Mouse (Mus musculus): ENCODE data around the gene Nr6a1. TPM values are rescaled to one million over a fixed set of nuclear protein-coding genes. Genes with fewer than 3 reads are reported as not detected.
A peak's percentile ranks its signal among the peaks of the same experiment; 100 is the strongest.

The Nr6a1 gene
- polyA plus RNA-seq, 1 experiment from 2014 or later, result 0.51 TPM

DNA sequence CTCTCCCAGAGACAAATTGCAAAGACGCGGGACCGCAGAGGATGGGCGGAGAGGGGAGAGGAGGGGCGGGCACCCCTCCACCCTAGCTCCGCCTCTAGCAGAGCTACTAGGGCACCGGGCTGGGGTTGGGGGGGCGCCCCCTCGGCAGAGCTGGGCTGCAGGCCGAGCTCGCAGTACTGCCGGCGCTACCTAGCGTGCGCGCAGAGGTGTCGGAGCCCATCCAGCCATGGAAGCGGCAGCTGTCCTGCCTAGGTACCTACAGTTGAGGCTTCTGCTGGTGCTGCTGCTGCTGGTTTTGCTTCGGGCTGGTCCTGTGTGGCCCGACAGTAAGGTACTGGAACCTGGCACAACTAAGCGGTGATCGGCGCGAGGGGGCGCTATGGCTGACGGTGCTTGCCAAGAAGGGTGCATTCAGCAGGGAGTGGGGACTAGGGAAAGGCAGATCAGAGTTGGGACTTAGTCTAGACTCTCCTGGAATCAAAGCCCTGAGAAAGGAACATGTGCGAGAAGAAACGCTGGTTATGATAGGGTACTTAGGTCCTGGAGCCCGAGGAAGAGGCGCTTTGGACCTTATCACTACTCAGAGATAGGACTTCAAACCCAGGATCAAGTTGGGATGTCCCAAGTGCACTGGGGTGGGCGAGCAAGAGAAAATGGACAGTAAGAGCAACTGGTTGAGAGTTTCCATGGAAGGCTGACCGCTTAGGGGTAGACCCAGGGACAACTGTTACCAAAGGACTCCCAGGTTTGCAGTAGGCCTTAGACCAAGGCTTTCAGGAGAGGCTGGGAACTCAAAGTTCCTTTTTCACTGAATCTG lies 4.6 kb upstream of the Nr6a1 start, which contains the start of gene Olfml2a:
Gene Olfml2a (plus strand): TSS at position 128 of the 817 bp plus-strand sequence.
- Histone ChIP-seq H3K4me1 (replicated peaks; ENCODE audit: insufficient read depth, low read length) (peaks cover 7% of the 10 kb centered on the region; the same call in 1 of the 2 replicates), H3K4me3 (replicated peaks; ENCODE audit: low read depth, low read length) (peak within 1 kb of the TSS; percentile 34), H3K27me3 (ENCODE audit: insufficient read depth, low read length) (no peaks in the 10 kb centered on the region), H3K9me3 (replicated peaks; ENCODE audit: low read length) (no peaks in the 10 kb centered on the region), H3K36me3 (ENCODE audit: insufficient read depth, low read length) (no peaks in the 10 kb centered on the region), H3K4me2 (ENCODE audit: low read length) (peak within 1 kb of the TSS; percentile 68), H3K9ac (ENCODE audit: low read depth, low read length) (peak within 1 kb of the TSS; percentile 31; the same call in 1 of the 2 replicates), H3K27ac (no peak within 1 kb of the TSS)
- 12% methylated on average over 31 of the region's 32 CpGs for WGBS
- peak; percentile 62; the same call in 1 of the 2 replicates for ATAC-seq (replicated peaks; ENCODE audit: low FRiP score, low read depth)
- TF ChIP-seq CTCF (IDR thresholded peaks at IDR 0.05; ENCODE audit: low read depth), result peak; percentile 65
- peak; percentile 63 for DNase-seq (ENCODE audit: low spot score)

DNA sequence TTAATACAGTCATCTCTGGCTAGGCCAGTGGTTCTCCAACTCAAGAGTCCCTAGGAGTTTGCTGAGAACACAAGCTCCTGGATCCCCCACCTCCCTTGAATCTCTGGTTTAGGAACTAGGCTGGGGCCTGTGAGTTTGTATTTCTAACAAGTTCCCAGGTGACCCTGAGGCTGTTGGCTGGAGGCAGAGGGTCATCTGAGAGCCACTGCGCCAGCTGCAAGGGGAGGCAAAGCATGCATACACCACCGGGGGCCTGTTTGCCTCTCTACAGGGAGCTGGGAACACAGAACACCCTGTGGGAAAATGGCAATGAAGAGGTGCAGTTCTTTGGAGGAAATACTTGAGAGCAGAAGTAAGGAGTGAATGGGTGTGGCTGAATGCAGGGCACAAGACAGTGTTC lies 2.8 kb upstream of the Nr6a1 start:
- no peak overlapping the region for H3K9ac ChIP-seq (ENCODE audit: low read depth, low read length)
- no peak overlapping the region for H3K27ac ChIP-seq
- H3K4me1 ChIP-seq (replicated peaks; ENCODE audit: insufficient read depth, low read length), result peaks cover 7% of the 10 kb centered on the region; the same call in 1 of the 2 replicates
- no peak for TF ChIP-seq CTCF (IDR thresholded peaks at IDR 0.05; ENCODE audit: low read depth)
- DNase-seq (ENCODE audit: low spot score) (no peak), ATAC-seq (replicated peaks; ENCODE audit: low FRiP score, low read depth) (no peak)
- WGBS, result 62% methylated on average over 2 of the region's 2 CpGs
- H3K4me3 ChIP-seq (replicated peaks; ENCODE audit: low read depth, low read length), result no peak overlapping the region
- H3K9me3 ChIP-seq (replicated peaks; ENCODE audit: low read length), result no peaks in the 10 kb centered on the region
- no peaks in the 10 kb centered on the region for H3K36me3 ChIP-seq (ENCODE audit: insufficient read depth, low read length)
- H3K27me3 ChIP-seq (ENCODE audit: insufficient read depth, low read length), result no peaks in the 10 kb centered on the region
- H3K4me2 ChIP-seq (ENCODE audit: low read length), result no peak overlapping the region

DNA sequence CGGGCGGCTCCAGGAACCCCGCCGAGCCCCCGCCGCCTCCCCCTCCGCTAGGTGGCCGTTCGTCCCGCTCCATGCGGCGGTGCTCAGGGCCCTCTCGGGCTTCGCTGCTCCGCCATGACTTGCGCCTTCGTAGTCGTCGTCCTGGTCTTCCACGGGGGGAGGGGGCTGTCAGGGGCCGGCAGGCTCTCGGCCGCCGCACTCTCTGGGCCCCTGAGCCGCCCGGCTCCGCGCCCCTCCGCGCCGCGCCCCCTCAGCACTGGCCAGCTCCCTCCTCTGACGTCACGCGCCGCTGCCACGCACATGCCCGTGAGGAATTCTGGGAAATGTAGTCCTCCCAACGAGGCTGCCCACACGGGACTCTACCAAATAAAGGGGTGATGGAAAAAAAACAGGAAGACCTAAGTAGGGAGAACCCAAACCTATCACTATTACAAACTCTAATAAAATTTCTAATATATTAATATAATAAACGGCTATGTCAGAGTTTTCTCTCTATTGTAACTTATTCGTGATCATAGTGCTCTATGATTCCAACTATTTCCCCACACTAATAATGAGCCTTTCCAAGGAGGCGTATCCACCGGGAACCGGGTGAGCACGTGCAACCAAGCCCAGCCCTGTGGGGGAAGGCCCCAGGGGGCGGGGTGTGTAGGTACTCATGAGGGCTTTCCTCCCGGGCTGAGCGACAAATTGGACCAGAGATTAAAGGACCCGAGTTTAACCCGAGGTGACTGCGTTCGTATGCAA lies 1.2 kb downstream of the Nr6a1 start:
- ATAC-seq (replicated peaks; ENCODE audit: low FRiP score, low read depth), result peak; percentile 95
- peaks cover 6% of the 10 kb centered on the region; the same call in 1 of the 2 replicates for H3K27me3 ChIP-seq (ENCODE audit: insufficient read depth, low read length)
- peak overlapping the region; percentile 84 for H3K4me3 ChIP-seq (replicated peaks; ENCODE audit: low read depth, low read length)
- WGBS, result under 1% methylated on average over 49 of the region's 53 CpGs
- H3K4me2 ChIP-seq (ENCODE audit: low read length), result peak overlapping the region; percentile 96
- peak overlapping the region; percentile 59 for H3K9ac ChIP-seq (ENCODE audit: low read depth, low read length)
- no peaks in the 10 kb centered on the region; the same call in 1 of the 2 replicates for H3K4me1 ChIP-seq (replicated peaks; ENCODE audit: insufficient read depth, low read length)
- H3K36me3 ChIP-seq (ENCODE audit: insufficient read depth, low read length), result no peaks in the 10 kb centered on the region
- H3K9me3 ChIP-seq (replicated peaks; ENCODE audit: low read length), result no peaks in the 10 kb centered on the region
- 0 out of 2 replicates have a peak, but pooled peaks have one; percentile 2 for TF ChIP-seq CTCF (IDR thresholded peaks at IDR 0.05; ENCODE audit: low read depth)
- peak overlapping the region; percentile 15; the same call in 1 of the 2 replicates for H3K27ac ChIP-seq
- peak; percentile 98 for DNase-seq (ENCODE audit: low spot score)

DNA sequence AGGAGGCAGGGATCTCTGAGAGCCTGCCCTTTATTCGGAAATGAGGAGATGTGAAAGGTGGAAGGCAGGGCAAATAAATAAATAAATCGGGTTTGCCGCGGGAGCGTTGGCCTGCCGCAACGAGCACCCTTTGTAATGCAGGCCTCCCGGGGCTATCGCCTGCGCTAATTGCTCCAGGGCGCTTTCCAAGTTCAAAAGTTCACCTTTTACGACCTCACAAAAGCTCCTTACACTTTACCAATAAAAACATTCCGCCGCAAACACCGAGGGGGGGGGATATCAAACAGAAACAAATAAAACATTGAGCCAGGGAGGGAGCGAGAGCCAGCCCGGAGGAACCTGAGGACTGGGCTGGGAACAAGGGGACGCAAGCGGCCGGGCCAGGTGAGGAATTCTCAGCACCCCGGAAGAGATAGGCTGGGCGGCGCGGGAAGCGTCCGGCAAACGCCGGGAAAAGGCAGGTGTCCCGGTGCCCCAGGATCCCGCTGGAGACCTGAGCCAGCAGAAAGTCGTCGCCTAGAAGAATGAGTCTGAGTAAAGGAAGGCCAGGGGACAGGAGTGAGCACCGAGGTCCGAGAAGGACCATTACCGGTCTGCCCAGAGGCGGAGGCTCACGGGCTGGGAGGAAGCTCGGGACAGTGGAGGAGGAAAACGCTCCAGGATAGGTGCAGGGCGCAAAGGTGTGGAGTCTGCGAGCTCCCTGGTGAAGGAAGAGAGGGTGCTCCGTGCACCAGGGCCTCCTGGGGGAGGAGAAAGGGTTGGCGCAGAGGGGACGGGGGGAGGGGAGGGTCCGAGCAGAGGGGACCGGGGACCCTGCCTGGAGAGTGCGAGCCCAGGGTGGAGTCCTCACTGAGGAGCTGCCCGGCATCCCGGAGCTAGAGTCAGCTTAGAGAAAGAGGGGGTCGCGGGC lies 2.1 kb downstream of the Nr6a1 start:
- Histone ChIP-seq H3K27ac (no peak overlapping the region), H3K4me1 (replicated peaks; ENCODE audit: insufficient read depth, low read length) (no peaks in the 10 kb centered on the region; the same call in 1 of the 2 replicates), H3K4me3 (replicated peaks; ENCODE audit: low read depth, low read length) (peak overlapping the region; percentile 84), H3K9ac (ENCODE audit: low read depth, low read length) (peak overlapping the region; percentile 59), H3K36me3 (ENCODE audit: insufficient read depth, low read length) (no peaks in the 10 kb centered on the region), H3K27me3 (ENCODE audit: insufficient read depth, low read length) (peaks cover 6% of the 10 kb centered on the region; the same call in 1 of the 2 replicates), H3K9me3 (replicated peaks; ENCODE audit: low read length) (no peaks in the 10 kb centered on the region), H3K4me2 (ENCODE audit: low read length) (peak overlapping the region; percentile 96)
- DNase-seq (ENCODE audit: low spot score), result peak; percentile 29
- WGBS, result under 1% methylated on average over 49 of the region's 51 CpGs
- TF ChIP-seq CTCF (IDR thresholded peaks at IDR 0.05; ENCODE audit: low read depth), result no peak
- peak; percentile 55 for ATAC-seq (replicated peaks; ENCODE audit: low FRiP score, low read depth)

DNA sequence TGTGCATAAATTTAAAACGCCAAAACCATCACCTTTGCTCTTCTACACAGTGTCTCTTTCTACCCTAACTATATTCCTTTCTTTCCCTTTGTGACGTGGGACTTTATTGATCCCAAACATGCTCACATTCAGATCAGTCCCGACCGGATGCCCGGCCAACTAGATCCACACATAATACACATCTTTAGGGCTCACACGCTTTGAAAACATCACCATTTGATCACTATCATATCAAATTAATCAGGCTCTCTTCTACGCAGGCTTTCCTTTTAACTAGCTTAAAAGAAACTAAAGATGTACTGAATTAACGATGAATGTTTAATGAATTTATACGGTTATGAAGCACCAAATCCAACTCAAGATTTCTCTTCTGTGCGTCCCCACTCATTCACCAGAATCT lies 2.9 kb downstream of the Nr6a1 start:
- 14% methylated on average over 10 of the region's 10 CpGs for WGBS
- H3K9me3 ChIP-seq (replicated peaks; ENCODE audit: low read length), result no peaks in the 10 kb centered on the region
- no peak overlapping the region for H3K9ac ChIP-seq (ENCODE audit: low read depth, low read length)
- peak overlapping the region; percentile 84 for H3K4me3 ChIP-seq (replicated peaks; ENCODE audit: low read depth, low read length)
- ATAC-seq (replicated peaks; ENCODE audit: low FRiP score, low read depth) (no peak), DNase-seq (ENCODE audit: low spot score) (peak; percentile 29)
- H3K36me3 ChIP-seq (ENCODE audit: insufficient read depth, low read length), result no peaks in the 10 kb centered on the region
- no peak overlapping the region for H3K27ac ChIP-seq
- peak overlapping the region; percentile 96 for H3K4me2 ChIP-seq (ENCODE audit: low read length)
- no peaks in the 10 kb centered on the region; the same call in 1 of the 2 replicates for H3K4me1 ChIP-seq (replicated peaks; ENCODE audit: insufficient read depth, low read length)
- no peak for TF ChIP-seq CTCF (IDR thresholded peaks at IDR 0.05; ENCODE audit: low read depth)
- H3K27me3 ChIP-seq (ENCODE audit: insufficient read depth, low read length), result peaks cover 6% of the 10 kb centered on the region; the same call in 1 of the 2 replicates

Measured in kidney, postnatal 0 days (tissue).